ENCODE assay signal across 10 mouse cellular contexts in the genomic region with DNA sequence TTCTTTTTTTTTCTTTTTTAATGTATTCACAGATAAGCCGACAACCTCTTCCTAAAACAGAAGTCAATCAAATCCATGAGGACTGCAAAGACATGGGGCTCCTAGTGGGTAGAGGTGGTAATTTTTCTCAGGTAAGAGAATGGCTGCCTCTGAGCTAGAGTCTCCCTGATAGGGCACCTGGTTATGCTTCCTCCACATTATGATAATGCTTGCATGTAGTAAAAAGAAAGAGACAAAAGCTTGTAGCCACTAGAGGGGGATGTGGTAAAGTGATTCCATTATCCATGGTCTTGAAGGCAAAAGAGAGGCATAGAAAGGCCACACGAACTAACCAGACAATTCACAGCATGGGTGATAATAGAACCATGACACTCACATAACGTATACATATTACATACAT. TPM values are rescaled to one million over a fixed set of nuclear protein-coding genes. Genes with fewer than 3 reads are reported as not detected.
DNase-seq lines count a peak whose midpoint lies in the region; ATAC-seq and TF ChIP-seq lines count a peak whose summit lies in the region.
"Had no signal": no experiment of that assay in that cellular context is flagged by ENCODE, and none has a peak within 500 bp of the region (broad histone marks: within the 10 kb centered on the region; RNA-seq: fewer than 3 reads in every experiment).

No protein-coding gene starts in this region.

- peaks cover 13% of the 10 kb centered on the region for H3K36me3 ChIP-seq in liver, adult 2 months (ENCODE audit: control insufficient read depth, insufficient read depth, low read length)
- no peaks in the 10 kb centered on the region for H3K36me3 ChIP-seq in liver, embryonic 11.5 days (ENCODE audit: control insufficient read depth, insufficient read depth, low read length)
- H3K36me3 ChIP-seq in forebrain, embryonic 14.5 days (ENCODE audit: control insufficient read depth, insufficient read depth, low read length): no peaks in the 10 kb centered on the region
- H3K36me3 ChIP-seq: lung, embryonic 15.5 days had no signal

- no peak overlapping the region for H3K9ac ChIP-seq in liver, adult 2 months (ENCODE audit: low read depth, low read length)
- H3K9ac ChIP-seq in liver, embryonic 11.5 days (ENCODE audit: low read depth, low read length): no peak overlapping the region
- no peak overlapping the region for H3K9ac ChIP-seq in forebrain, embryonic 14.5 days (ENCODE audit: low read length)
- H3K9ac ChIP-seq: lung, embryonic 15.5 days had no signal

- no peak overlapping the region for H3K4me3 ChIP-seq in liver, adult 2 months (ENCODE audit: insufficient read depth, low read depth, low read length)
- H3K4me3 ChIP-seq in liver, embryonic 11.5 days (ENCODE audit: low read depth, low read length): no peak overlapping the region
- no peak overlapping the region for H3K4me3 ChIP-seq in forebrain, embryonic 14.5 days (ENCODE audit: low read depth, low read length)
- H3K4me3 ChIP-seq: lung, embryonic 15.5 days had no signal

- H3K27ac ChIP-seq in liver, adult 2 months (replicated peaks; ENCODE audit: insufficient read depth, low read depth, low read length): peak overlapping the region; percentile 23
- H3K27ac ChIP-seq in liver, embryonic 11.5 days (ENCODE audit: low read depth, low read length): no peak overlapping the region
- H3K27ac ChIP-seq in forebrain, embryonic 14.5 days (ENCODE audit: low read depth, low read length): no peak overlapping the region
- H3K27ac ChIP-seq: lung, embryonic 15.5 days had no signal

- no peak for ATAC-seq in CD4-positive, CD25-positive, alpha-beta regulatory T cell, adult 4 months
- ATAC-seq in liver, embryonic 11.5 days (replicated peaks; ENCODE audit: low FRiP score): no peak
- ATAC-seq in forebrain, embryonic 14.5 days: peak; percentile 63
- peak; percentile 61 for ATAC-seq in megakaryocyte-erythroid progenitor cell, adult 5-6 weeks (replicated peaks; ENCODE audit: low FRiP score, low TSS enrichment, poor library complexity, severe bottlenecking)

- intact Hi-C loops in heart, postnatal 36 days (cut with DNase I): no loop called here

- H3K9me3 ChIP-seq in liver, embryonic 11.5 days (ENCODE audit: control insufficient read depth, low read length): no peaks in the 10 kb centered on the region
- no peaks in the 10 kb centered on the region for H3K9me3 ChIP-seq in forebrain, embryonic 14.5 days (replicated peaks; ENCODE audit: control insufficient read depth, low read length)
- H3K9me3 ChIP-seq: lung, embryonic 15.5 days had no signal

- peaks cover 2% of the 10 kb centered on the region; the same call in 1 of the 2 replicates for H3K79me2 ChIP-seq in liver, adult 2 months (ENCODE audit: control insufficient read depth, insufficient read depth, low read length)

- WGBS in liver, adult 2 months: 50% methylated on average over 3 of the region's 3 CpGs
- 65% methylated on average over 3 of the region's 3 CpGs for WGBS in liver, embryonic 11.5 days
- WGBS in forebrain, embryonic 14.5 days: 56% methylated on average over 3 of the region's 3 CpGs

- peak; percentile 41; the same call in 1 of the 2 replicates for TF ChIP-seq CTCF in liver, adult 2 months (IDR thresholded peaks at IDR 0.05; ENCODE audit: low read depth, low read length)

- TF ChIP-seq POLR2A in liver, adult 2 months (IDR thresholded peaks at IDR 0.05; ENCODE audit: extremely low read depth, insufficient read depth, low read length): no peak

- no peak overlapping the region for H3K4me2 ChIP-seq in liver, embryonic 11.5 days
- H3K4me2 ChIP-seq in forebrain, embryonic 14.5 days (ENCODE audit: low read length): no peak overlapping the region
- H3K4me2 ChIP-seq: lung, embryonic 15.5 days had no signal

- peak; percentile 7 for DNase-seq in CD4-positive, CD25-positive, alpha-beta regulatory T cell, adult 2 months (ENCODE audit: low read depth, low spot score)
- peak; percentile 67 for DNase-seq in liver, adult 2 months (ENCODE audit: extremely low read depth, low read depth, low spot score)
- DNase-seq in liver, embryonic 11.5 days (ENCODE audit: low spot score): no peak
- peak; percentile 53 for DNase-seq in forebrain, embryonic 14.5 days (ENCODE audit: low spot score)
- DNase-seq in heart, postnatal 36 days: no peak
- no peak for DNase-seq in layer of hippocampus, adult 8-10 months (ENCODE audit: low spot score in 2 of 2)

- no peaks in the 10 kb centered on the region for H3K27me3 ChIP-seq in liver, adult 2 months (ENCODE audit: control insufficient read depth, insufficient read depth, low read length)
- no peaks in the 10 kb centered on the region for H3K27me3 ChIP-seq in liver, embryonic 11.5 days (replicated peaks; ENCODE audit: control insufficient read depth, insufficient read depth, low read length)
- H3K27me3 ChIP-seq in forebrain, embryonic 14.5 days (replicated peaks; ENCODE audit: control insufficient read depth, insufficient read depth, low read length): no peaks in the 10 kb centered on the region
- H3K27me3 ChIP-seq: lung, embryonic 15.5 days had no signal

- no peaks in the 10 kb centered on the region for H3K4me1 ChIP-seq in liver, adult 2 months (ENCODE audit: control insufficient read depth, insufficient read depth, low read length)
- no peaks in the 10 kb centered on the region for H3K4me1 ChIP-seq in liver, embryonic 11.5 days (replicated peaks; ENCODE audit: control insufficient read depth, insufficient read depth, low read length)
- H3K4me1 ChIP-seq in forebrain, embryonic 14.5 days (ENCODE audit: control insufficient read depth, insufficient read depth, low read length): no peaks in the 10 kb centered on the region
- H3K4me1 ChIP-seq: lung, embryonic 15.5 days had no signal

RNA-seq across cellular contexts. Expression of a gene that starts 42.1 kb away (rescaled TPM):
- polyA plus RNA-seq in CD4-positive, CD25-positive, alpha-beta regulatory T cell, adult 4 months (2017; shearing (Covaris generic)): not detected
- 123 and 136 TPM in 2 replicates for total RNA-seq in liver, adult 2 months (2014; rRNA removed)
- 58.0 and 66.4 TPM in 2 replicates for polyA plus RNA-seq in liver, adult 2 months (2012; rRNA removed)
- 4.3 and 5.6 TPM in 2 replicates for polyA plus RNA-seq in liver, embryonic 11.5 days (2014; fragmentation: Nextera tagmentation; extraction: Ambion mirVana)
- not detected in 2 replicates for polyA plus RNA-seq in forebrain, embryonic 14.5 days (2014; fragmentation: Nextera tagmentation; extraction: Ambion mirVana)
- total RNA-seq in megakaryocyte-erythroid progenitor cell, adult 5-6 weeks (2014; fragmentation: Nextera tagmentation): not detected in 2 replicates
- total RNA-seq in megakaryocyte-erythroid progenitor cell, adult 5-6 weeks (2017): not detected in 2 replicates
- total RNA-seq in heart, postnatal 36 days (2021): not detected
- not detected for total RNA-seq in layer of hippocampus, adult 8-10 months (2022)
- polyA plus RNA-seq: lung, embryonic 15.5 days; testis, adult 2 months had no signal

Comparison
In these comparisons a context has a peak if more than half of its experiments do, and no peak if none do; other contexts are left out.
1. DNase-seq: peak in CD4-positive, CD25-positive, alpha-beta regulatory T cell, adult 2 months (single experiment), liver, adult 2 months (single experiment) and forebrain, embryonic 14.5 days (single experiment); none in liver, embryonic 11.5 days (single experiment), heart, postnatal 36 days (0 of 2) and layer of hippocampus, adult 8-10 months (0 of 2).
2. ATAC-seq: peak in forebrain, embryonic 14.5 days (single experiment) and megakaryocyte-erythroid progenitor cell, adult 5-6 weeks (single experiment); none in CD4-positive, CD25-positive, alpha-beta regulatory T cell, adult 4 months (single experiment) and liver, embryonic 11.5 days (single experiment).
3. RNA of a gene that starts 42.1 kb away (total RNA-seq): 123 to 136 TPM in liver, adult 2 months; not detected in layer of hippocampus, adult 8-10 months, not detected in megakaryocyte-erythroid progenitor cell, adult 5-6 weeks and not detected in heart, postnatal 36 days; every median in the first group is over 100 times any median in the second.